Mouse (Mus musculus) MEL (cell line): ENCODE measurements around the gene Nup188. TPM values are rescaled to one million over a fixed set of nuclear protein-coding genes. Genes with fewer than 3 reads are reported as not detected.

ENCODE experiments used
- DNase-seq: peaks from one replicate; pipeline ENCODE4 v3.0.0; 2011; ENCODE audit warnings: low read depth, low spot score
- H3K27ac ChIP-seq: 2 replicates; pipeline ENCODE4 v1.5.1; 2012; ENCODE audit warnings: low read depth, mild to moderate bottlenecking, control low read depth, low read length, moderate library complexity; ENCODE audit not compliant: control insufficient read depth
- H3K27me3 ChIP-seq, 2 experiments: fragments of 150-350 bp in 1 of 2; sonication (generic) in 1 of 2; 2 replicates each; pipeline ENCODE4 v1.6.1; 2012; ENCODE audit warnings: low read length in 2 of 2, mild to moderate bottlenecking in 2 of 2, improper control_type of control experiment in 1 of 2, moderate library complexity in 1 of 2; ENCODE audit not compliant: insufficient read depth in 2 of 2, control insufficient read depth in 1 of 2
- H3K36me3 ChIP-seq, 2 experiments: 2 replicates each; pipeline ENCODE4 v1.6.1; 2012 to 2014; ENCODE audit warnings: low read length in 2 of 2, improper control_type of control experiment in 1 of 2, inconsistent platforms in 1 of 2, mild to moderate bottlenecking in 1 of 2; ENCODE audit not compliant: insufficient read depth in 2 of 2, control insufficient read depth in 1 of 2
- H3K4me1 ChIP-seq, 2 experiments: fragments of 150-350 bp in 1 of 2; sonication (generic) in 1 of 2; 2 replicates each; pipeline ENCODE4 v1.6.1; 2012; ENCODE audit warnings: low read length in 2 of 2, improper control_type of control experiment in 1 of 2, mild to moderate bottlenecking in 1 of 2; ENCODE audit not compliant: insufficient read depth in 2 of 2, control insufficient read depth in 1 of 2
- H3K4me3 ChIP-seq, 2 experiments: fragments of 150-350 bp in 1 of 2; sonication (generic) in 1 of 2; 2 replicates each; pipeline ENCODE4 v1.5.1; 2012; ENCODE audit warnings: low read depth in 2 of 2, low read length in 2 of 2, mild to moderate bottlenecking in 2 of 2, moderate library complexity in 2 of 2, control low read depth in 1 of 2, improper control_type of control experiment in 1 of 2; ENCODE audit not compliant: control insufficient read depth in 1 of 2, insufficient read depth in 1 of 2
- H3K79me2 ChIP-seq: 2 replicates; pipeline ENCODE4 v1.6.1; 2012; ENCODE audit warnings: mild to moderate bottlenecking, low read length, moderate library complexity; ENCODE audit not compliant: control insufficient read depth, poor library complexity, insufficient read depth
- H3K9ac ChIP-seq: 2 replicates; pipeline ENCODE4 v1.6.1; 2012; ENCODE audit warnings: low read depth, mild to moderate bottlenecking, control low read depth, low read length, moderate library complexity; ENCODE audit not compliant: control insufficient read depth, poor library complexity, severe bottlenecking
- H3K9me3 ChIP-seq: fragments of 150-350 bp; sonication (generic); replicated peaks from 2 replicates; pipeline ENCODE4 v1.6.1; 2012; ENCODE audit warnings: mild to moderate bottlenecking, low read length, improper control_type of control experiment, moderate library complexity; ENCODE audit not compliant: insufficient read depth
- BHLHE40 ChIP-seq: IDR thresholded peaks from 2 replicates; pipeline ENCODE4 v1.6.1; 2012; ENCODE audit warnings: low read depth, mild to moderate bottlenecking, inconsistent platforms, low read length, improper control_type of control experiment, borderline replicate concordance
- CHD1 ChIP-seq: IDR thresholded peaks from 2 replicates; pipeline ENCODE4 v1.6.1; 2012; ENCODE audit warnings: low read depth, mild to moderate bottlenecking, inconsistent platforms, low read length, improper control_type of control experiment
- CHD2 ChIP-seq: IDR thresholded peaks from 2 replicates; pipeline ENCODE4 v1.6.1; 2011; ENCODE audit warnings: low read length, improper control_type of control experiment
- CTCF ChIP-seq, 3 experiments: IDR thresholded peaks in 2 of 3; conservative IDR thresholded peaks in 1 of 3; 2 replicates each; pipeline ENCODE4 v1.5.1; 2011 to 2012; ENCODE audit warnings: low read length in 3 of 3, low read depth in 2 of 3, mild to moderate bottlenecking in 2 of 3, improper control_type of control experiment in 1 of 3, inconsistent platforms in 1 of 3, mixed read lengths in 1 of 3, moderate library complexity in 1 of 3; ENCODE audit not compliant: control insufficient read depth in 1 of 3, insufficient read depth in 1 of 3, poor library complexity in 1 of 3, severe bottlenecking in 1 of 3
- E2F4 ChIP-seq: IDR thresholded peaks from 2 replicates; pipeline ENCODE4 v1.6.1; 2011; ENCODE audit warnings: low read depth, low read length, improper control_type of control experiment, borderline replicate concordance
- EP300 ChIP-seq, 2 experiments: IDR thresholded peaks; 2 replicates each; pipeline ENCODE4 v1.6.1; 2011; ENCODE audit warnings: improper control_type of control experiment in 2 of 2, low read length in 2 of 2, low read depth in 1 of 2, mild to moderate bottlenecking in 1 of 2
- JUND ChIP-seq: IDR thresholded peaks from 2 replicates; pipeline ENCODE4 v1.6.1; 2011; ENCODE audit warnings: low read depth, mild to moderate bottlenecking, improper control_type of control experiment, low read length
- KAT2A ChIP-seq: conservative IDR thresholded peaks from 2 replicates; pipeline ENCODE4 v1.6.1; 2012; ENCODE audit warnings: low read depth, low read length, improper control_type of control experiment, inconsistent platforms
- MAFK ChIP-seq: IDR thresholded peaks from 2 replicates; pipeline ENCODE4 v1.6.1; 2011; ENCODE audit warnings: low read depth, mild to moderate bottlenecking, low read length, improper control_type of control experiment, borderline replicate concordance
- MAX ChIP-seq: IDR thresholded peaks from 2 replicates; pipeline ENCODE4 v1.6.1; 2011; ENCODE audit warnings: low read length, improper control_type of control experiment
- MAZ ChIP-seq: IDR thresholded peaks from 2 replicates; pipeline ENCODE4 v1.6.1; 2012; ENCODE audit warnings: low read depth, mild to moderate bottlenecking, inconsistent platforms, low read length, improper control_type of control experiment
- MEF2A ChIP-seq: IDR thresholded peaks from 2 replicates; pipeline ENCODE4 v1.6.1; 2014; ENCODE audit warnings: low read depth, mild to moderate bottlenecking, inconsistent platforms, low read length, improper control_type of control experiment; ENCODE audit not compliant: poor library complexity, insufficient replicate concordance, severe bottlenecking; ENCODE audit errors: extremely low read depth
- MYB ChIP-seq: IDR thresholded peaks from 2 replicates; pipeline ENCODE4 v1.6.1; 2011; ENCODE audit warnings: mild to moderate bottlenecking, low read depth, low read length, improper control_type of control experiment
- MYC ChIP-seq: IDR thresholded peaks from 2 replicates; pipeline ENCODE4 v1.6.1; 2011; ENCODE audit warnings: low read depth, mild to moderate bottlenecking, low read length, improper control_type of control experiment, moderate library complexity
- NELFE ChIP-seq: IDR thresholded peaks from 2 replicates; pipeline ENCODE4 v1.6.1; 2011; ENCODE audit warnings: low read depth, low read length, improper control_type of control experiment
- NRF1 ChIP-seq: IDR thresholded peaks from 2 replicates; pipeline ENCODE4 v1.6.1; 2014; ENCODE audit warnings: low read depth, mild to moderate bottlenecking, inconsistent platforms, low read length, improper control_type of control experiment, moderate library complexity; ENCODE audit not compliant: poor library complexity, insufficient read depth, severe bottlenecking
- POLR2A ChIP-seq, 2 experiments: IDR thresholded peaks; 2 replicates each; pipeline ENCODE4 v1.6.1; 2011 to 2012; ENCODE audit warnings: low read length in 2 of 2, mild to moderate bottlenecking in 2 of 2, control low read depth in 1 of 2, improper control_type of control experiment in 1 of 2, low read depth in 1 of 2, moderate library complexity in 1 of 2; ENCODE audit not compliant: control insufficient read depth in 1 of 2, insufficient read depth in 1 of 2, poor library complexity in 1 of 2
- POLR2AphosphoS2 ChIP-seq: IDR thresholded peaks from 2 replicates; pipeline ENCODE4 v1.6.1; 2011; ENCODE audit warnings: low read length, improper control_type of control experiment
- POLR2AphosphoS5 ChIP-seq: IDR thresholded peaks from 2 replicates; pipeline ENCODE4 v1.6.1; 2012; ENCODE audit warnings: low read depth, borderline replicate concordance, mild to moderate bottlenecking, inconsistent platforms, low read length, moderate library complexity, mixed read lengths
- SMC3 ChIP-seq: IDR thresholded peaks from 2 replicates; pipeline ENCODE4 v1.6.1; 2011; ENCODE audit warnings: low read depth, low read length, improper control_type of control experiment
- TAL1 ChIP-seq: IDR thresholded peaks from 2 replicates; pipeline ENCODE4 v1.6.1; 2012; ENCODE audit warnings: mild to moderate bottlenecking, inconsistent platforms, low read length, moderate library complexity, mixed read lengths
- TBP ChIP-seq: IDR thresholded peaks from 2 replicates; pipeline ENCODE4 v1.8.0; 2011; ENCODE audit warnings: low read depth, low read length, improper control_type of control experiment
- TCF12 ChIP-seq: IDR thresholded peaks from 2 replicates; pipeline ENCODE4 v1.6.1; 2014; ENCODE audit warnings: low read depth, mild to moderate bottlenecking, inconsistent platforms, low read length, improper control_type of control experiment, moderate library complexity
- UBTF ChIP-seq: IDR thresholded peaks from 2 replicates; pipeline ENCODE4 v1.6.1; 2012; ENCODE audit warnings: low read depth, mild to moderate bottlenecking, inconsistent platforms, low read length, improper control_type of control experiment, moderate library complexity, borderline replicate concordance; ENCODE audit not compliant: insufficient read depth
- USF1 ChIP-seq: IDR thresholded peaks from 2 replicates; pipeline ENCODE4 v1.6.1; 2014; ENCODE audit warnings: low read depth, mild to moderate bottlenecking, inconsistent platforms, low read length, improper control_type of control experiment, moderate library complexity
- USF2 ChIP-seq, 2 experiments: IDR thresholded peaks; 2 replicates each; pipeline ENCODE4 v1.6.1; 2011 to 2012; ENCODE audit warnings: improper control_type of control experiment in 2 of 2, low read length in 2 of 2, borderline replicate concordance in 1 of 2, inconsistent platforms in 1 of 2, low read depth in 1 of 2, mild to moderate bottlenecking in 1 of 2; ENCODE audit not compliant: insufficient read depth in 1 of 2
- ZC3H11A ChIP-seq: IDR thresholded peaks from 2 replicates; pipeline ENCODE4 v1.6.1; 2012; ENCODE audit warnings: low read depth, mild to moderate bottlenecking, inconsistent platforms, low read length, improper control_type of control experiment
- ZMIZ1 ChIP-seq: IDR thresholded peaks from 2 replicates; pipeline ENCODE4 v1.6.1; 2012; ENCODE audit warnings: low read depth, mild to moderate bottlenecking, inconsistent platforms, low read length, improper control_type of control experiment, moderate library complexity
- ZNF384 ChIP-seq: IDR thresholded peaks from 2 replicates; pipeline ENCODE4 v1.6.1; 2012; ENCODE audit warnings: low read depth, mild to moderate bottlenecking, inconsistent platforms, low read length, improper control_type of control experiment
- polyA plus RNA-seq, 2 experiments: library from polyadenylated mRNA; stranded (reverse) in 1 of 2; unstranded in 1 of 2; fragments of >175 nt in 1 of 2; fragments of >200 nt in 1 of 2; gene quantifications; 2 replicates each; pipeline versions ENCODE4 v1.2.1 to v1.2.4; 2012; ENCODE audit warnings: low replicate concordance in 2 of 2, low read depth in 1 of 2; ENCODE audit not compliant: insufficient read length in 2 of 2, insufficient read depth in 1 of 2, missing spikeins in 1 of 2
- total RNA-seq: library from RNA; depleted of rRNA; stranded (reverse); fragments of 300-350 nt; gene quantifications from 2 replicates; pipeline ENCODE4 v1.2.3, GENCODE M21; 2012

The Nup188 gene
- total and polyA plus RNA-seq, 3 experiments, result 58.6 to 119 TPM; not detected in 1

GRCm38 (mm10) chr2:30238906-30239465 is 47.2 kb upstream of the Nup188 start:
- Histone ChIP-seq H3K27ac (no peak overlapping the region), H3K9me3 (no peaks in the 10 kb centered on the region), H3K4me1 (peaks cover 9 to 20% of the 10 kb centered on the region in 2 experiments), H3K36me3 (peaks cover 5 to 11% of the 10 kb centered on the region in 2 experiments), H3K27me3 (no peaks in the 10 kb centered on the region), H3K9ac (peak overlapping the region; percentile 93; the same call in 1 of the 2 replicates), H3K4me3 (0 out of 4 replicates have a peak overlapping the region, but pooled peaks of 1 of the 2 experiments have one; percentile 97), H3K79me2 (peaks cover 17% of the 10 kb centered on the region)
- TF ChIP-seq MAFK, result no peak
- no peak for TF ChIP-seq CTCF (IDR thresholded peaks at IDR 0.05 in 2 of 3, conservative IDR thresholded peaks at IDR 0.05 in 1 of 3; ENCODE audit: control insufficient read depth in 1 of 3, insufficient read depth in 1 of 3, low read depth in 2 of 3, low read length in 3 of 3, poor library complexity in 1 of 3, severe bottlenecking in 1 of 3)
- TF ChIP-seq UBTF, result no peak
- TF ChIP-seq E2F4, result no peak
- TF ChIP-seq BHLHE40, result no peak
- TF ChIP-seq MAZ, result no peak
- TF ChIP-seq USF1, result no peak
- TF ChIP-seq EP300 (IDR thresholded peaks at IDR 0.05; ENCODE audit: low read depth in 1 of 2, low read length in 2 of 2), result no peak
- no peak for TF ChIP-seq TBP
- no peak for TF ChIP-seq ZNF384
- TF ChIP-seq ZC3H11A, result no peak
- DNase-seq, result no peak

GRCm38 (mm10) chr2:30239777-30240176 is 46.4 kb upstream of the Nup188 start:
- Histone ChIP-seq H3K79me2 (peaks cover 17% of the 10 kb centered on the region), H3K4me3 (no peak overlapping the region), H3K27ac (0 out of 2 replicates have a peak overlapping the region, but pooled peaks have one; percentile 6), H3K9ac (no peak overlapping the region), H3K36me3 (peaks cover 5 to 11% of the 10 kb centered on the region in 2 experiments), H3K27me3 (no peaks in the 10 kb centered on the region), H3K9me3 (no peaks in the 10 kb centered on the region), H3K4me1 (peaks cover 9 to 20% of the 10 kb centered on the region in 2 experiments)
- peak; percentile 92 for DNase-seq
- no peak for TF ChIP-seq UBTF
- TF ChIP-seq MYC, result peak; percentile 79
- TF ChIP-seq NELFE, result peak; percentile 27; the same call in 1 of the 2 replicates
- no peak for TF ChIP-seq KAT2A
- TF ChIP-seq USF2 (IDR thresholded peaks at IDR 0.05; ENCODE audit: borderline replicate concordance in 1 of 2, insufficient read depth in 1 of 2, low read depth in 1 of 2, low read length in 2 of 2), result no peak
- TF ChIP-seq ZC3H11A, result no peak
- TF ChIP-seq EP300 (IDR thresholded peaks at IDR 0.05; ENCODE audit: low read depth in 1 of 2, low read length in 2 of 2), result peak; percentile 68 to 70
- peak; percentile 65 for TF ChIP-seq TCF12
- no peak for TF ChIP-seq MYB
- no peak for TF ChIP-seq MEF2A
- TF ChIP-seq SMC3, result no peak
- TF ChIP-seq POLR2AphosphoS2, result no peak
- no peak for TF ChIP-seq POLR2AphosphoS5
- no peak for TF ChIP-seq CTCF (IDR thresholded peaks at IDR 0.05 in 2 of 3, conservative IDR thresholded peaks at IDR 0.05 in 1 of 3; ENCODE audit: control insufficient read depth in 1 of 3, insufficient read depth in 1 of 3, low read depth in 2 of 3, low read length in 3 of 3, poor library complexity in 1 of 3, severe bottlenecking in 1 of 3)
- TF ChIP-seq E2F4, result no peak
- no peak for TF ChIP-seq CHD1
- peak; percentile 80 for TF ChIP-seq MAX
- 0 out of 2 replicates have a peak, but pooled peaks have one; percentile 33 for TF ChIP-seq MAZ
- TF ChIP-seq POLR2A (IDR thresholded peaks at IDR 0.05; ENCODE audit: control insufficient read depth in 1 of 2, insufficient read depth in 1 of 2, low read depth in 1 of 2, low read length in 2 of 2, poor library complexity in 1 of 2), result peak in 1 of 2 experiments; percentile 21; a peak in 1 of 4 replicates
- TF ChIP-seq NRF1, result no peak
- peak; percentile 42; the same call in 1 of the 2 replicates for TF ChIP-seq TBP
- no peak for TF ChIP-seq JUND
- no peak for TF ChIP-seq CHD2
- no peak for TF ChIP-seq USF1
- TF ChIP-seq TAL1, result peak; percentile 84
- no peak for TF ChIP-seq ZMIZ1
